Mouse (Mus musculus): ENCODE measurements around the gene 4930402H24Rik. TPM values are rescaled to one million over a fixed set of nuclear protein-coding genes. Genes with fewer than 3 reads are reported as not detected.

4930402H24Rik gene
- polyA plus RNA-seq (2015; fragmentation: Nextera tagmentation; extraction: Ambion mirVana), result 15.6 and 22.9 TPM in 2 replicates

- peak within 1 kb of the TSS; percentile 88 for H3K4me2 ChIP-seq (replicated peaks; ENCODE audit: low read depth, low read length)
- peak within 1 kb of the TSS; percentile 84 for H3K27ac ChIP-seq (ENCODE audit: low read length)
- peak; percentile 95 for DNase-seq (ENCODE audit: low spot score)
- H3K9ac ChIP-seq (replicated peaks; ENCODE audit: low read depth), result peak within 1 kb of the TSS; percentile 87
- ATAC-seq, result peak; percentile 100
- TF ChIP-seq EP300 (IDR thresholded peaks at IDR 0.05), result no peak
- TF ChIP-seq CTCF (IDR thresholded peaks at IDR 0.05), result no peak
- no peaks in the 10 kb centered on the region for H3K27me3 ChIP-seq (replicated peaks; ENCODE audit: insufficient read depth, low read length)
- H3K4me3 ChIP-seq (ENCODE audit: low read depth, low read length), result peak within 1 kb of the TSS; percentile 94
- H3K36me3 ChIP-seq (ENCODE audit: insufficient read depth, low read length), result no peaks in the 10 kb centered on the region
- H3K4me1 ChIP-seq (ENCODE audit: insufficient read depth, low read depth, low read length), result no peaks in the 10 kb centered on the region; the same call in 1 of the 2 replicates
- H3K9me3 ChIP-seq (ENCODE audit: low read length), result no peaks in the 10 kb centered on the region
- WGBS, result 3% methylated on average over 50 of the region's 50 CpGs
Observed at GRCm38 (mm10) chr2:130905751-130906583, at the start of gene 4930402H24Rik, which contains the start of gene Atrn. TSS of gene 4930402H24Rik (minus strand) at chr2:130906406. TSS of gene Atrn (plus strand) at chr2:130906495.

GRCm38 (mm10) chr2:130950548-130950947 is 44.3 kb upstream of the 4930402H24Rik start:
- Histone ChIP-seq H3K4me2 (replicated peaks; ENCODE audit: low read depth, low read length) (no peak overlapping the region), H3K4me3 (ENCODE audit: low read depth, low read length) (no peak overlapping the region)
- WGBS, result 8% methylated on average over 1 of the region's 1 CpGs

GRCm38 (mm10) chr2:130949781-130950180 is 43.6 kb upstream of the 4930402H24Rik start:
- H3K4me3 ChIP-seq (ENCODE audit: low read depth, low read length), result no peak overlapping the region
- H3K9me3 ChIP-seq (ENCODE audit: low read length), result no peaks in the 10 kb centered on the region
- ATAC-seq (no peak), DNase-seq (ENCODE audit: low spot score) (no peak)
- H3K27ac ChIP-seq (ENCODE audit: low read length), result no peak overlapping the region
- WGBS, result 79% methylated on average over 2 of the region's 2 CpGs
- H3K4me1 ChIP-seq (ENCODE audit: insufficient read depth, low read depth, low read length), result no peaks in the 10 kb centered on the region
- no peak overlapping the region for H3K9ac ChIP-seq (replicated peaks; ENCODE audit: low read depth)
- TF ChIP-seq CTCF (IDR thresholded peaks at IDR 0.05) (no peak), EP300 (IDR thresholded peaks at IDR 0.05) (no peak)
- no peaks in the 10 kb centered on the region for H3K27me3 ChIP-seq (replicated peaks; ENCODE audit: insufficient read depth, low read length)
- peaks cover 9% of the 10 kb centered on the region; the same call in 1 of the 2 replicates for H3K36me3 ChIP-seq (ENCODE audit: insufficient read depth, low read length)
- H3K4me2 ChIP-seq (replicated peaks; ENCODE audit: low read depth, low read length), result no peak overlapping the region

More at GRCm38 (mm10) chr2:130950548-130950947, 44.3 kb upstream of the 4930402H24Rik start:
- Histone ChIP-seq H3K4me1 (ENCODE audit: insufficient read depth, low read depth, low read length) (no peaks in the 10 kb centered on the region), H3K36me3 (ENCODE audit: insufficient read depth, low read length) (peaks cover 8% of the 10 kb centered on the region; the same call in 1 of the 2 replicates), H3K9ac (replicated peaks; ENCODE audit: low read depth) (no peak overlapping the region), H3K9me3 (ENCODE audit: low read length) (no peaks in the 10 kb centered on the region), H3K27ac (ENCODE audit: low read length) (no peak overlapping the region), H3K27me3 (replicated peaks; ENCODE audit: insufficient read depth, low read length) (no peaks in the 10 kb centered on the region)
- peak; percentile 92 for TF ChIP-seq CTCF (IDR thresholded peaks at IDR 0.05)
- TF ChIP-seq EP300 (IDR thresholded peaks at IDR 0.05), result no peak
- DNase-seq (ENCODE audit: low spot score), result peak; percentile 82
- ATAC-seq, result peak; percentile 52

- TF ChIP-seq CTCF (IDR thresholded peaks at IDR 0.05), result no peak
- TF ChIP-seq EP300 (IDR thresholded peaks at IDR 0.05), result no peak
- H3K4me2 ChIP-seq (replicated peaks; ENCODE audit: low read depth, low read length), result no peak overlapping the region
- no peak for ATAC-seq
- no peak overlapping the region for H3K9ac ChIP-seq (replicated peaks; ENCODE audit: low read depth)
- peak; percentile 56 for DNase-seq (ENCODE audit: low spot score)
- H3K27me3 ChIP-seq (replicated peaks; ENCODE audit: insufficient read depth, low read length), result no peaks in the 10 kb centered on the region
- 82% methylated on average over 12 of the region's 12 CpGs for WGBS
- H3K9me3 ChIP-seq (ENCODE audit: low read length), result no peaks in the 10 kb centered on the region
- H3K4me1 ChIP-seq (ENCODE audit: insufficient read depth, low read depth, low read length), result no peaks in the 10 kb centered on the region
- H3K36me3 ChIP-seq (ENCODE audit: insufficient read depth, low read length), result no peaks in the 10 kb centered on the region
- H3K4me3 ChIP-seq (ENCODE audit: low read depth, low read length), result no peak overlapping the region
- no peak overlapping the region for H3K27ac ChIP-seq (ENCODE audit: low read length)
Observed at GRCm38 (mm10) chr2:130932865-130933264, 26.7 kb upstream of the 4930402H24Rik start.

GRCm38 (mm10) chr2:130929994-130930393 is 23.8 kb upstream of the 4930402H24Rik start:
- TF ChIP-seq CTCF (IDR thresholded peaks at IDR 0.05), result no peak
- WGBS, result 79% methylated on average over 5 of the region's 5 CpGs
- Histone ChIP-seq H3K4me2 (replicated peaks; ENCODE audit: low read depth, low read length) (no peak overlapping the region), H3K27me3 (replicated peaks; ENCODE audit: insufficient read depth, low read length) (no peaks in the 10 kb centered on the region), H3K9me3 (ENCODE audit: low read length) (no peaks in the 10 kb centered on the region), H3K27ac (ENCODE audit: low read length) (no peak overlapping the region), H3K36me3 (ENCODE audit: insufficient read depth, low read length) (no peaks in the 10 kb centered on the region), H3K4me1 (ENCODE audit: insufficient read depth, low read depth, low read length) (no peaks in the 10 kb centered on the region), H3K9ac (replicated peaks; ENCODE audit: low read depth) (no peak overlapping the region), H3K4me3 (ENCODE audit: low read depth, low read length) (no peak overlapping the region)
- ATAC-seq (no peak), DNase-seq (ENCODE audit: low spot score) (peak; percentile 16)

GRCm38 (mm10) chr2:130928530-130928929 is 22.3 kb upstream of the 4930402H24Rik start:
- no peak overlapping the region for H3K4me2 ChIP-seq (replicated peaks; ENCODE audit: low read depth, low read length)
- H3K9me3 ChIP-seq (ENCODE audit: low read length), result no peaks in the 10 kb centered on the region
- H3K27ac ChIP-seq (ENCODE audit: low read length), result no peak overlapping the region
- no peak for DNase-seq (ENCODE audit: low spot score)
- no peak for ATAC-seq
- no peaks in the 10 kb centered on the region for H3K4me1 ChIP-seq (ENCODE audit: insufficient read depth, low read depth, low read length)
- no peak overlapping the region for H3K9ac ChIP-seq (replicated peaks; ENCODE audit: low read depth)
- no peaks in the 10 kb centered on the region for H3K27me3 ChIP-seq (replicated peaks; ENCODE audit: insufficient read depth, low read length)
- no peak overlapping the region for H3K4me3 ChIP-seq (ENCODE audit: low read depth, low read length)
- no peaks in the 10 kb centered on the region for H3K36me3 ChIP-seq (ENCODE audit: insufficient read depth, low read length)
- no peak for TF ChIP-seq EP300 (IDR thresholded peaks at IDR 0.05)
- no peak for TF ChIP-seq CTCF (IDR thresholded peaks at IDR 0.05)

Measured in lung, postnatal 0 days (tissue).